In the genomic region with DNA sequence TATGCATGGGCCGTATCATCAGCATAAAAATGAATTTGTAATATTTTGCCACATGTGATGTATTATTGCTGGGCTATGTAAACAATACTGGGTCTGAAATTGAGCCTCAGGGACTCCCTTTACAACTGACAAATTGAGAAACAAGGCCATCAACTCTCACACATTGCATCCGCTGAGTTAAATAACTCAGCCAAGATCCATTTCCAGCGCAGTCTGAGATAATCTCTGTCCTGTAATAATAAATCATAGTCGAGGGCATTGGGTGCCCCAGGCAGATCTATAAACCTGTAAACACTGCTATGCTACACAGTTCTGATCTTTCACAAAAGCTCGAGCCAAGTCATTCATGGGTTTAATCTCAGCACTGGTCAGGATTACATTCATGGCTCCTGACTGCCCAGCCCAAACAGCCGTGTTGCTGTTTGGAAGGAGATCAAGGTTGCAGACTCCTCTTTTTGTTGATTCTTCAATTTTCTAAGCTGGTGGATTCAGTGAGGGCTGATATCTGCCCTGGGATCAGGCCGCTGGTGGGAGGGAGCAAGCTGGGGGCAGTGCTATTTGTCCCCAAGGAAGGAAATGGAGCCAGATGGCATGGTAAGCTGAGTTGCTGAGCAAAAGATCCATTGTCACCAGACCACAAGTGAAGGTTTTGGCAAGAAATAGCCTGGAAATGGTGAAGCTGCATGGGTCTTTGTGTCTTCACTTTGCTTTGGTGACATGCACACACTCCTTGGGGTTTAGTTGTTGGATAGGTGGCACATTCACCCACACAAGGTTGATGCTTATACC, we compare ENCODE assay signal across 11 mouse cellular contexts.
A peak's percentile ranks its signal among the peaks of the same experiment; 100 is the strongest.
DNase-seq lines count a peak whose midpoint lies in the region; ATAC-seq and TF ChIP-seq lines count a peak whose summit lies in the region.
"Had no signal": no experiment of that assay in that cellular context is flagged by ENCODE, and none has a peak within 500 bp of the region (broad histone marks: within the 10 kb centered on the region; RNA-seq: fewer than 3 reads in every experiment).

No protein-coding gene starts in this region.

- TF ChIP-seq CTCF in lung, embryonic 14.5 days (IDR thresholded peaks at IDR 0.05; ENCODE audit: low read depth) = no peak
- no peak for TF ChIP-seq CTCF in lung, adult 2 months (IDR thresholded peaks at IDR 0.05; ENCODE audit: insufficient read depth, low read length)

- no peak for TF ChIP-seq POLR2A in lung, adult 2 months (IDR thresholded peaks at IDR 0.05; ENCODE audit: borderline replicate concordance, extremely low read depth, low read depth, low read length)

- no peak overlapping the region for H3K9ac ChIP-seq in lung, embryonic 14.5 days
- H3K9ac ChIP-seq in embryonic facial prominence, embryonic 14.5 days (ENCODE audit: low read depth, low read length) = no peak overlapping the region
- H3K9ac ChIP-seq in hindbrain, embryonic 16.5 days (ENCODE audit: low read depth, low read length) = no peak overlapping the region
- no peak overlapping the region for H3K9ac ChIP-seq in neural tube, embryonic 13.5 days
- H3K9ac ChIP-seq: heart, embryonic 13.5 days had no signal

- no peak overlapping the region for H3K4me2 ChIP-seq in lung, embryonic 14.5 days
- no peak overlapping the region for H3K4me2 ChIP-seq in embryonic facial prominence, embryonic 14.5 days (ENCODE audit: low read depth, low read length)
- H3K4me2 ChIP-seq in hindbrain, embryonic 16.5 days (ENCODE audit: low read length) = no peak overlapping the region
- H3K4me2 ChIP-seq in neural tube, embryonic 13.5 days = no peak overlapping the region
- H3K4me2 ChIP-seq: heart, embryonic 13.5 days; liver, embryonic 11.5 days had no signal

- H3K4me1 ChIP-seq in lung, embryonic 14.5 days (ENCODE audit: insufficient read depth) = peaks cover 20% of the 10 kb centered on the region
- H3K4me1 ChIP-seq in lung, adult 2 months (ENCODE audit: control insufficient read depth, insufficient read depth, low read length) = no peaks in the 10 kb centered on the region
- peaks cover 29% of the 10 kb centered on the region for H3K4me1 ChIP-seq in embryonic facial prominence, embryonic 14.5 days (ENCODE audit: control insufficient read depth, insufficient read depth, low read length)
- peaks cover 12% of the 10 kb centered on the region; the same call in 1 of the 2 replicates for H3K4me1 ChIP-seq in hindbrain, embryonic 16.5 days (ENCODE audit: control insufficient read depth, insufficient read depth, low read depth, low read length)
- H3K4me1 ChIP-seq in neural tube, embryonic 13.5 days (replicated peaks) = peaks cover 48% of the 10 kb centered on the region

- WGBS in lung, embryonic 14.5 days = 35% methylated on average over 7 of the region's 7 CpGs
- WGBS in lung, adult 2 months = 52% methylated on average over 7 of the region's 7 CpGs
- 43% methylated on average over 7 of the region's 7 CpGs for WGBS in embryonic facial prominence, embryonic 14.5 days
- 36% methylated on average over 7 of the region's 7 CpGs for WGBS in hindbrain, embryonic 16.5 days
- WGBS in neural tube, embryonic 13.5 days = 22% methylated on average over 7 of the region's 7 CpGs

- H3K9me3 ChIP-seq in lung, embryonic 14.5 days (ENCODE audit: low read depth, low read length) = no peaks in the 10 kb centered on the region
- H3K9me3 ChIP-seq in embryonic facial prominence, embryonic 14.5 days (ENCODE audit: control insufficient read depth, low read length) = no peaks in the 10 kb centered on the region
- no peaks in the 10 kb centered on the region for H3K9me3 ChIP-seq in hindbrain, embryonic 16.5 days (ENCODE audit: control insufficient read depth, low read length)
- no peaks in the 10 kb centered on the region for H3K9me3 ChIP-seq in neural tube, embryonic 13.5 days
- H3K9me3 ChIP-seq: heart, embryonic 13.5 days had no signal

- H3K27me3 ChIP-seq in lung, embryonic 14.5 days (ENCODE audit: insufficient read depth, low read length) = no peaks in the 10 kb centered on the region
- H3K27me3 ChIP-seq in embryonic facial prominence, embryonic 14.5 days (replicated peaks; ENCODE audit: control insufficient read depth, insufficient read depth, low read length) = peaks cover 3% of the 10 kb centered on the region; the same call in 1 of the 2 replicates
- no peaks in the 10 kb centered on the region for H3K27me3 ChIP-seq in hindbrain, embryonic 16.5 days (replicated peaks; ENCODE audit: control insufficient read depth, insufficient read depth, low read length)
- H3K27me3 ChIP-seq in neural tube, embryonic 13.5 days = peaks cover 9% of the 10 kb centered on the region

- DNase-seq in lung, embryonic 14.5 days = peak; percentile 29
- DNase-seq in lung, adult 2 months = no peak
- peak; percentile 36 for DNase-seq in embryonic facial prominence, embryonic 14.5 days (ENCODE audit: low spot score)
- DNase-seq in right cerebral cortex, postnatal 14 days = no peak
- no peak for DNase-seq in B cell, adult 2 months
- no peak for DNase-seq in MN1 (ENCODE audit: low spot score)
- DNase-seq: cerebellum, adult 18-20 months had no signal

- ATAC-seq in lung, embryonic 14.5 days (ENCODE audit: insufficient read depth) = 0 out of 2 replicates have a peak, but pooled peaks have one; percentile 16
- ATAC-seq in embryonic facial prominence, embryonic 14.5 days (ENCODE audit: low read depth) = 0 out of 2 replicates have a peak, but pooled peaks have one; percentile 5
- peak; percentile 60 for ATAC-seq in hindbrain, embryonic 16.5 days
- peak; percentile 84 for ATAC-seq in neural tube, embryonic 13.5 days (ENCODE audit: low read depth)

- peak overlapping the region; percentile 89 for H3K27ac ChIP-seq in lung, embryonic 14.5 days (ENCODE audit: low read depth)
- no peak overlapping the region for H3K27ac ChIP-seq in embryonic facial prominence, embryonic 14.5 days (replicated peaks; ENCODE audit: low read depth, low read length)
- H3K27ac ChIP-seq in hindbrain, embryonic 16.5 days (ENCODE audit: low read depth, low read length) = peak overlapping the region; percentile 48; the same call in 1 of the 2 replicates
- peak overlapping the region; percentile 86 for H3K27ac ChIP-seq in neural tube, embryonic 13.5 days (replicated peaks)

- H3K36me3 ChIP-seq in lung, embryonic 14.5 days (ENCODE audit: insufficient read depth) = no peaks in the 10 kb centered on the region
- no peaks in the 10 kb centered on the region for H3K36me3 ChIP-seq in embryonic facial prominence, embryonic 14.5 days (ENCODE audit: control insufficient read depth, insufficient read depth, low read length)
- no peaks in the 10 kb centered on the region for H3K36me3 ChIP-seq in hindbrain, embryonic 16.5 days (ENCODE audit: control insufficient read depth, insufficient read depth, low read length)
- H3K36me3 ChIP-seq in neural tube, embryonic 13.5 days = no peaks in the 10 kb centered on the region
- H3K36me3 ChIP-seq: heart, embryonic 13.5 days had no signal

- H3K4me3 ChIP-seq in lung, embryonic 14.5 days (ENCODE audit: low read depth, low read length) = no peak overlapping the region
- no peak overlapping the region for H3K4me3 ChIP-seq in lung, adult 2 months (replicated peaks; ENCODE audit: extremely low read depth, low read depth, low read length)
- no peak overlapping the region for H3K4me3 ChIP-seq in embryonic facial prominence, embryonic 14.5 days (ENCODE audit: low read depth, low read length)
- H3K4me3 ChIP-seq in hindbrain, embryonic 16.5 days (ENCODE audit: low read length) = no peak overlapping the region
- H3K4me3 ChIP-seq in neural tube, embryonic 13.5 days = no peak overlapping the region
- H3K4me3 ChIP-seq: heart, embryonic 13.5 days had no signal

Comparison
In these comparisons a context has a peak if more than half of its experiments do, and no peak if none do; other contexts are left out.
1. DNase-seq: peak in lung, embryonic 14.5 days (single experiment) and embryonic facial prominence, embryonic 14.5 days (single experiment); none in lung, adult 2 months (single experiment), right cerebral cortex, postnatal 14 days (single experiment), B cell, adult 2 months (0 of 2) and MN1 (single experiment).
2. ATAC-seq: peak in every context shown above with its lines; median percentile 84 in neural tube, embryonic 13.5 days; 60 in hindbrain, embryonic 16.5 days; 16 in lung, embryonic 14.5 days; 5 in embryonic facial prominence, embryonic 14.5 days.